Mouse (Mus musculus): ENCODE results near the gene Kif18a.

Gene Kif18a

GRCm38 (mm10) chr2:109280600-109281340, at the start of gene Kif18a, which contains the start of gene Mettl15:
TSS of gene Kif18a (plus strand) at chr2:109280738.
TSS of gene Mettl15 (minus strand) at chr2:109280748.
- in situ Hi-C loops (cut with MboI; ENCODE audit: low pct_unique_long_range_greater_than_20kb in 1 of 2, low sequenced_read_pairs in 2 of 2, unreplicated experiment in 1 of 2) = loop anchor here (25.0 kb wide), 1 partner anchor 407 kb away; no protein-coding TSS in a partner anchor

- in situ Hi-C loops (cut with MboI; ENCODE audit: low pct_unique_long_range_greater_than_20kb in 1 of 2, low sequenced_read_pairs in 2 of 2, unreplicated experiment in 1 of 2) = no loop called here
Measured at GRCm38 (mm10) chr2:109233876-109234275, 46.7 kb upstream of the Kif18a start.

- in situ Hi-C loops (cut with MboI; ENCODE audit: low pct_unique_long_range_greater_than_20kb in 1 of 2, low sequenced_read_pairs in 2 of 2, unreplicated experiment in 1 of 2) = no loop called here
Measured at GRCm38 (mm10) chr2:109235741-109236140, 44.8 kb upstream of the Kif18a start.

- in situ Hi-C loops (cut with MboI; ENCODE audit: low pct_unique_long_range_greater_than_20kb in 1 of 2, low sequenced_read_pairs in 2 of 2, unreplicated experiment in 1 of 2) = no loop called here
Measured at GRCm38 (mm10) chr2:109241947-109242346, 38.6 kb upstream of the Kif18a start.

GRCm38 (mm10) chr2:109262779-109263178, 17.8 kb upstream of the Kif18a start:
- in situ Hi-C loops (cut with MboI; ENCODE audit: low pct_unique_long_range_greater_than_20kb in 1 of 2, low sequenced_read_pairs in 2 of 2, unreplicated experiment in 1 of 2) = no loop called here

- in situ Hi-C loops (cut with MboI; ENCODE audit: low pct_unique_long_range_greater_than_20kb in 1 of 2, low sequenced_read_pairs in 2 of 2, unreplicated experiment in 1 of 2) = no loop called here
Measured at GRCm38 (mm10) chr2:109273098-109273497, 7.4 kb upstream of the Kif18a start.

- in situ Hi-C loops (cut with MboI; ENCODE audit: low pct_unique_long_range_greater_than_20kb in 1 of 2, low sequenced_read_pairs in 2 of 2, unreplicated experiment in 1 of 2) = loop anchor here (25.0 kb wide), 1 partner anchor 410 kb away; no protein-coding TSS in a partner anchor
Measured at GRCm38 (mm10) chr2:109277593-109277992, 2.9 kb upstream of the Kif18a start.

GRCm38 (mm10) chr2:109278036-109278435, 2.5 kb upstream of the Kif18a start:
- in situ Hi-C loops (cut with MboI; ENCODE audit: low pct_unique_long_range_greater_than_20kb in 1 of 2, low sequenced_read_pairs in 2 of 2, unreplicated experiment in 1 of 2) = loop anchor here (25.0 kb wide), 1 partner anchor 409 kb away; no protein-coding TSS in a partner anchor

- in situ Hi-C loops (cut with MboI; ENCODE audit: low pct_unique_long_range_greater_than_20kb in 1 of 2, low sequenced_read_pairs in 2 of 2, unreplicated experiment in 1 of 2) = loop anchor here (25.0 kb wide), 1 partner anchor 407 kb away; no protein-coding TSS in a partner anchor
Measured at GRCm38 (mm10) chr2:109280272-109280599, 302 bp upstream of the Kif18a start.

GRCm38 (mm10) chr2:109281341-109281690, 778 bp downstream of the Kif18a start:
- in situ Hi-C loops (cut with MboI; ENCODE audit: low pct_unique_long_range_greater_than_20kb in 1 of 2, low sequenced_read_pairs in 2 of 2, unreplicated experiment in 1 of 2) = loop anchor here (25.0 kb wide), 1 partner anchor 406 kb away; no protein-coding TSS in a partner anchor

- in situ Hi-C loops (cut with MboI; ENCODE audit: low pct_unique_long_range_greater_than_20kb in 1 of 2, low sequenced_read_pairs in 2 of 2, unreplicated experiment in 1 of 2) = loop anchor here (25.0 kb wide), 1 partner anchor 403 kb away; no protein-coding TSS in a partner anchor
Measured at GRCm38 (mm10) chr2:109284121-109284520, 3.6 kb downstream of the Kif18a start.

- in situ Hi-C loops (cut with MboI; ENCODE audit: low pct_unique_long_range_greater_than_20kb in 1 of 2, low sequenced_read_pairs in 2 of 2, unreplicated experiment in 1 of 2) = loop anchor here (25.0 kb wide), 1 partner anchor 398 kb away; no protein-coding TSS in a partner anchor
Measured at GRCm38 (mm10) chr2:109289327-109289726, 8.8 kb downstream of the Kif18a start.

GRCm38 (mm10) chr2:109296264-109296663, 15.7 kb downstream of the Kif18a start:
- in situ Hi-C loops (cut with MboI; ENCODE audit: low pct_unique_long_range_greater_than_20kb in 1 of 2, low sequenced_read_pairs in 2 of 2, unreplicated experiment in 1 of 2) = loop anchor here (25.0 kb wide), 1 partner anchor 391 kb away; no protein-coding TSS in a partner anchor

- in situ Hi-C loops (cut with MboI; ENCODE audit: low pct_unique_long_range_greater_than_20kb in 1 of 2, low sequenced_read_pairs in 2 of 2, unreplicated experiment in 1 of 2) = loop anchor here (25.0 kb wide), 1 partner anchor 389 kb away; no protein-coding TSS in a partner anchor
Measured at GRCm38 (mm10) chr2:109298160-109298559, 17.6 kb downstream of the Kif18a start.

- in situ Hi-C loops (cut with MboI; ENCODE audit: low pct_unique_long_range_greater_than_20kb in 1 of 2, low sequenced_read_pairs in 2 of 2, unreplicated experiment in 1 of 2) = no loop called here
Measured at GRCm38 (mm10) chr2:109302234-109302633, 21.7 kb downstream of the Kif18a start.

- in situ Hi-C loops (cut with MboI; ENCODE audit: low pct_unique_long_range_greater_than_20kb in 1 of 2, low sequenced_read_pairs in 2 of 2, unreplicated experiment in 1 of 2) = no loop called here
Measured at GRCm38 (mm10) chr2:109303638-109304037, 23.1 kb downstream of the Kif18a start.

- in situ Hi-C loops (cut with MboI; ENCODE audit: low pct_unique_long_range_greater_than_20kb in 1 of 2, low sequenced_read_pairs in 2 of 2, unreplicated experiment in 1 of 2) = no loop called here
Measured at GRCm38 (mm10) chr2:109311369-109311768, 30.8 kb downstream of the Kif18a start.

- in situ Hi-C loops (cut with MboI; ENCODE audit: low pct_unique_long_range_greater_than_20kb in 1 of 2, low sequenced_read_pairs in 2 of 2, unreplicated experiment in 1 of 2) = no loop called here
Measured at GRCm38 (mm10) chr2:109331807-109332206, 51.3 kb downstream of the Kif18a start.

GRCm38 (mm10) chr2:109334237-109334636, 53.7 kb downstream of the Kif18a start:
- in situ Hi-C loops (cut with MboI; ENCODE audit: low pct_unique_long_range_greater_than_20kb in 1 of 2, low sequenced_read_pairs in 2 of 2, unreplicated experiment in 1 of 2) = no loop called here

GRCm38 (mm10) chr2:109335765-109336164, 55.2 kb downstream of the Kif18a start:
- in situ Hi-C loops (cut with MboI; ENCODE audit: low pct_unique_long_range_greater_than_20kb in 1 of 2, low sequenced_read_pairs in 2 of 2, unreplicated experiment in 1 of 2) = no loop called here
